Mouse (Mus musculus): ENCODE data around the gene Abcd3. TPM values are rescaled to one million over a fixed set of nuclear protein-coding genes. Genes with fewer than 3 reads are reported as not detected.

Gene Abcd3
- polyA plus RNA-seq, 1 experiment from 2014 or later: 118 TPM

GRCm38 (mm10) chr3:121739489-121740213, 75.5 kb downstream of the Abcd3 start:
- Histone ChIP-seq H3K4me1 (replicated peaks; ENCODE audit: control insufficient read depth, insufficient read depth) (no peaks in the 10 kb centered on the region; the same call in 1 of the 2 replicates), H3K4me3 (ENCODE audit: low read depth, low read length) (no peak overlapping the region), H3K27me3 (ENCODE audit: control insufficient read depth, insufficient read depth, low read length) (no peaks in the 10 kb centered on the region), H3K27ac (replicated peaks) (no peak overlapping the region), H3K36me3 (ENCODE audit: control insufficient read depth, insufficient read depth, low read length) (no peaks in the 10 kb centered on the region), H3K9ac (ENCODE audit: low read length) (no peak overlapping the region), H3K9me3 (ENCODE audit: control insufficient read depth, low read length) (no peaks in the 10 kb centered on the region), H3K4me2 (replicated peaks; ENCODE audit: low read depth) (no peak overlapping the region)
- DNase-seq (ENCODE audit: low spot score) (peak; percentile 15), ATAC-seq (ENCODE audit: low FRiP score, low TSS enrichment) (no peak)
- 43% methylated on average over 17 of the region's 17 CpGs for WGBS
- TF ChIP-seq CTCF (IDR thresholded peaks at IDR 0.05; ENCODE audit: low read depth) (no peak), EP300 (optimal IDR thresholded peaks at IDR 0.05) (no peak)

- DNase-seq (ENCODE audit: low spot score) (peak; percentile 14), ATAC-seq (ENCODE audit: low FRiP score, low TSS enrichment) (no peak)
- no peak for TF ChIP-seq CTCF (IDR thresholded peaks at IDR 0.05; ENCODE audit: low read depth)
- TF ChIP-seq EP300 (optimal IDR thresholded peaks at IDR 0.05): no peak
- no peaks in the 10 kb centered on the region for H3K9me3 ChIP-seq (ENCODE audit: control insufficient read depth, low read length)
- H3K4me1 ChIP-seq (replicated peaks; ENCODE audit: control insufficient read depth, insufficient read depth): no peaks in the 10 kb centered on the region; the same call in 1 of the 2 replicates
- no peak overlapping the region for H3K27ac ChIP-seq (replicated peaks)
- 69% methylated on average over 9 of the region's 9 CpGs for WGBS
- no peak overlapping the region for H3K4me2 ChIP-seq (replicated peaks; ENCODE audit: low read depth)
- H3K36me3 ChIP-seq (ENCODE audit: control insufficient read depth, insufficient read depth, low read length): no peaks in the 10 kb centered on the region
- no peak overlapping the region for H3K9ac ChIP-seq (ENCODE audit: low read length)
- no peaks in the 10 kb centered on the region for H3K27me3 ChIP-seq (ENCODE audit: control insufficient read depth, insufficient read depth, low read length)
- no peak overlapping the region for H3K4me3 ChIP-seq (ENCODE audit: low read depth, low read length)
Measured at GRCm38 (mm10) chr3:121738742-121739342, 76.3 kb downstream of the Abcd3 start.

- Histone ChIP-seq H3K4me3 (ENCODE audit: low read depth, low read length) (no peak overlapping the region), H3K9me3 (ENCODE audit: control insufficient read depth, low read length) (no peaks in the 10 kb centered on the region), H3K36me3 (ENCODE audit: control insufficient read depth, insufficient read depth, low read length) (no peaks in the 10 kb centered on the region), H3K27ac (replicated peaks) (no peak overlapping the region), H3K4me1 (replicated peaks; ENCODE audit: control insufficient read depth, insufficient read depth) (no peaks in the 10 kb centered on the region; the same call in 1 of the 2 replicates), H3K4me2 (replicated peaks; ENCODE audit: low read depth) (no peak overlapping the region), H3K9ac (ENCODE audit: low read length) (no peak overlapping the region), H3K27me3 (ENCODE audit: control insufficient read depth, insufficient read depth, low read length) (no peaks in the 10 kb centered on the region)
- TF ChIP-seq CTCF (IDR thresholded peaks at IDR 0.05; ENCODE audit: low read depth) (no peak), EP300 (optimal IDR thresholded peaks at IDR 0.05) (no peak)
- peak; percentile 9 for DNase-seq (ENCODE audit: low spot score)
- no peak for ATAC-seq (ENCODE audit: low FRiP score, low TSS enrichment)
- WGBS: 74% methylated on average over 2 of the region's 2 CpGs
Measured at GRCm38 (mm10) chr3:121737901-121738300, 77.2 kb downstream of the Abcd3 start.

- WGBS: 69% methylated on average over 1 of the region's 1 CpGs
- peak; percentile 25 for DNase-seq (ENCODE audit: low spot score)
Measured at GRCm38 (mm10) chr3:121737453-121737852, 77.6 kb downstream of the Abcd3 start.

GRCm38 (mm10) chr3:121736025-121736744, 78.9 kb downstream of the Abcd3 start:
- peak; percentile 83 for ATAC-seq (ENCODE audit: low FRiP score, low TSS enrichment)

More at GRCm38 (mm10) chr3:121737453-121737852, 77.6 kb downstream of the Abcd3 start:
- Histone ChIP-seq H3K4me2 (replicated peaks; ENCODE audit: low read depth) (no peak overlapping the region), H3K27ac (replicated peaks) (no peak overlapping the region), H3K9ac (ENCODE audit: low read length) (no peak overlapping the region), H3K9me3 (ENCODE audit: control insufficient read depth, low read length) (no peaks in the 10 kb centered on the region), H3K27me3 (ENCODE audit: control insufficient read depth, insufficient read depth, low read length) (no peaks in the 10 kb centered on the region), H3K4me3 (ENCODE audit: low read depth, low read length) (no peak overlapping the region), H3K36me3 (ENCODE audit: control insufficient read depth, insufficient read depth, low read length) (no peaks in the 10 kb centered on the region), H3K4me1 (replicated peaks; ENCODE audit: control insufficient read depth, insufficient read depth) (no peaks in the 10 kb centered on the region; the same call in 1 of the 2 replicates)
- ATAC-seq (ENCODE audit: low FRiP score, low TSS enrichment): no peak
- TF ChIP-seq EP300 (optimal IDR thresholded peaks at IDR 0.05): no peak
- peak; percentile 71 for TF ChIP-seq CTCF (IDR thresholded peaks at IDR 0.05; ENCODE audit: low read depth)

More at GRCm38 (mm10) chr3:121736025-121736744, 78.9 kb downstream of the Abcd3 start:
- H3K36me3 ChIP-seq (ENCODE audit: control insufficient read depth, insufficient read depth, low read length): no peaks in the 10 kb centered on the region
- no peaks in the 10 kb centered on the region for H3K9me3 ChIP-seq (ENCODE audit: control insufficient read depth, low read length)
- H3K27me3 ChIP-seq (ENCODE audit: control insufficient read depth, insufficient read depth, low read length): no peaks in the 10 kb centered on the region
- peak; percentile 79 for DNase-seq (ENCODE audit: low spot score)
- TF ChIP-seq EP300 (optimal IDR thresholded peaks at IDR 0.05): no peak
- peak; percentile 90 for TF ChIP-seq CTCF (IDR thresholded peaks at IDR 0.05; ENCODE audit: low read depth)
- H3K27ac ChIP-seq (replicated peaks): peak overlapping the region; percentile 70
- H3K4me1 ChIP-seq (replicated peaks; ENCODE audit: control insufficient read depth, insufficient read depth): no peaks in the 10 kb centered on the region; the same call in 1 of the 2 replicates
- no peak overlapping the region for H3K9ac ChIP-seq (ENCODE audit: low read length)
- no peak overlapping the region for H3K4me3 ChIP-seq (ENCODE audit: low read depth, low read length)
- WGBS: 18% methylated on average over 18 of the region's 18 CpGs
- peak overlapping the region; percentile 26; the same call in 1 of the 2 replicates for H3K4me2 ChIP-seq (replicated peaks; ENCODE audit: low read depth)

Measured in stomach, postnatal 0 days (tissue).